Mouse (Mus musculus) fat pad, adult 2 months (tissue): ENCODE measurements around the gene Tuba1c.

Source experiments
- DNase-seq: peaks from one replicate; pipeline ENCODE4 v3.0.0-alpha.2; 2011; ENCODE audit warnings: low read depth, low spot score; ENCODE audit errors: extremely low read depth

Gene Tuba1c

DNA sequence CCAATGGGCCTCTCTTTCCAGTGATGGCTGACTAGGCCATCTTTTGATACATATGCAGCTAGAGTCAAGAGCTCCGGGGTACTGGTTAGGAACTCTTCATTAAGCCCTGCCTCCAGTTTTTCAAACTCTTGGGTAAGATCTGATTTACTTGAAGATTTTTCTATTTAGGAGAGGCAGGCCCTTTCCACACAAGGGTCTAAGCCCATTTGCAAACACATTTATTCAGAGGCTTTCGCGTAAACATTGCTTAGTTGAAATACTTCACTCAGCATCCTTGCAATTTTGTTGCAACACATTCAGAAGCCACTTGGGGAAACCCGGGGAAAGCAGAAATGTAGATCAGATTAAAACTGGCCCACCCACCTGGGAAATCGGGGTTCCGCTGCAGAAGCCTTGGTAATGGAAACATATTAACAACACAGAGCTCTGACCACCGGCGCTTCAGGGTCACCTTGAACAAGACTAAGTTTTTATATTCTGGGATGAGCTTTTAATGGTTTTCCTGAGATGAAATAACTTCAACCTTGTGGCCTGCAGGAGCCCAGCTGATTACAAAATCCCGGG lies 34.7 kb upstream of the Tuba1c start:
- DNase-seq = no peak

DNA sequence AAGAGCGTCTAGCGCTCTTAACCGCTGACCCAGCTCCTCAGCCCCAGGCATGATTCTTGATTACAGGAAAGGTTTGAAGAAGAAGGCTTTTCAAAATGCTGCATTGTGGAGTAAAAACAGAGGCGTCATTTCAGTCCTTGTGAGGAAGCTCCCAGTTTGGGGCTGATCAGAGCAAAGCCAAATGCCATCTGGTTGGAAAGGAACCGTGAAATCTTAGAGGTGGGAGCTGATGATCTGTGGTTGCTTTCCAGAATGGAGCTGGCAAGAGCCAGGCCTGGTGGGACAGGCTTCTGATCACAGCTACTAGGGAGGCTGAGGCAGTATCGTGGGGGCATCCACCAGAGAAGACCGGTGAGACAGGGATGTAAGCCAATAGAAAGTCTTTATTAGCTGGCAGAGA lies 32.9 kb upstream of the Tuba1c start:
- DNase-seq = no peak

DNA sequence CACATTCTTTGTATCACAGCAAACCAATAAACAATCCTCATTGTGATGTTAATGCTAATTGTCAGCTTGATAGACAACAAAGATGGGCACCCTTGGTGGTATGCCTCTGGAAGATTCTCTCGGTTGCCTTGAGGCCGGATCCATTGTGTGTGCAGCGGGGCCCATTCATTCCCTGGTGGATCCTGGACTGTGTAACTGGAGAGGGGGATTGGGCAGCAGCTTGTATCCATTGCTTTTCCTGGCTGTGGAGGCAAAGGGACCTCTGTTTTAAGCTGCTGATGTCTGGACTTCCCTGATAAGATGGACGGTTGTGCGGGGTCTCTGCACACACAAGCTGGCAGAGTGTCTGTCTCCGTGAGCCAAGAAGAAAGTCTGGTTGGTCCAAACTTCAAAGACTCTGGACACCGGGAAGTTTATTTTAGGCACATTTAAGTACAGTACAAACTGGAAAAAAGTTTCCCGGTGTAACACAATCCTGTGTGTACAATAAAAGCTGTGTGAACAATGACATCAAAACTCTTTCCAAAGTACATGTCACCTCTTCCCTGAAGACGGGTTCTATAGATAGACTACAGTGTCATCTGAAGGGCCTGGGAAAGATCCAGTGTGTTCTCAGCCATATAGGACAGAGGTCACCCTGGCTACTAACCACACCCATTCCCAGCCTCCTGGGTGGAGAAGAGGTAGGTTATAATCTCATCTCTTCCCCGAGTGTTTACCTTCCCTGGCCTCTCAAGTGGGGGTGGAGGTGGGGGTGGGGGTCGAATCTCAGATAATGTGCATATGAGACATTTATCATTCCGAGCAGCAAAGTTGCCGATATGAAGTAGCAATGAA lies 31.5 kb upstream of the Tuba1c start:
- no peak for DNase-seq

DNA sequence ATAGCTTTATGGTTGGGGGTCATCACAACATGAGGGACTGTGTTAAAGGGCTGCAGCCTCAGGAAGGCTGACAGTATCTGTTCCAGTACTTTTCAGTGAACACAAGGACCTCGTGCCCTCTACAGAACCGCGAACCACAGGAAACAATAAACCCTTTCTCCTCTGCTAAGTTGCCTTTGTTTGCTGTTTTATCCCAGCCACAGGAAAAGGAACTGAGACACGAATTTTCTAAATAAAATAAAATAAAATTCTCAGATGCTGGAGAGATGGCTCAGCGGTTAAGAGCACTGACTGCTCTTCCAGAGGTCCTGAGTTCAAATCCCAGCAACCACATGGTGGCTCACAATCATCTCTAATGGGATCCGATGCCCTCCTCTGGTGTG lies 30.9 kb upstream of the Tuba1c start:
- no peak for DNase-seq

DNA sequence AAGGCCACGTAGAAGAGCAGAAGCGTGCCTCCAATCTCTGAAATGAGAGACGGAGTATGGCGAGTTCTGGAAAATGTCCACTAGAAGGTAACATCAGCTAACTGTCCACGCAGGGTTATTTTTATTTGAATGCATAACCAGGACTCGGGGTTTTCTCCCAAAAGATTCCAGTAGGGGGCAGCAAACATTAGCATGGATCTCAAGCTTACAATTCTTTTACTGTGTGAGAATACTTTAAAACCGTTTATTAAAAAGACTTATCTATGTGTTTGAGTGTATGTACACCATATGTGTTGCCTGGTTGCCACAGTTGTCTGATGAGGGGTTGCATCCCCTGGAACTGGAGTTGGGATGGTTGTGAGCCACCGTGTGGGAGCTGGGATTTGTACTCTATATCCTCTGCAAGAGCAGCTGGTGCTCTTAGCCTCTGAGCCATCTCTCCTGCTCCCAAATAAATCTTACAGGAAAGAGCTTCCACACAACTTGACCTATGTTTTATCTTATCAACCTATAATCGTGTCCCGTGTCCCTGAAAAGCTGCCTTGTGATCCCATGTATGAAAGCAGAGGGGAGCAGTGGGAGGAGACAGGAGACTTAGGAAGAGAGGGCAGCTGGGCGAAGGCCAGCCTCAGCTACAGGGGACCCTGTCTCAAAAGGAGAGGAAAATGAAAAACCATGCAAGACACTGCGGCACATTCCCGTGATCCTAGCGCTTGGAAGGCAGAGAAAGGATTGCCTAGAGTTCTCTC lies 29.0 kb upstream of the Tuba1c start:
- DNase-seq = no peak

DNA sequence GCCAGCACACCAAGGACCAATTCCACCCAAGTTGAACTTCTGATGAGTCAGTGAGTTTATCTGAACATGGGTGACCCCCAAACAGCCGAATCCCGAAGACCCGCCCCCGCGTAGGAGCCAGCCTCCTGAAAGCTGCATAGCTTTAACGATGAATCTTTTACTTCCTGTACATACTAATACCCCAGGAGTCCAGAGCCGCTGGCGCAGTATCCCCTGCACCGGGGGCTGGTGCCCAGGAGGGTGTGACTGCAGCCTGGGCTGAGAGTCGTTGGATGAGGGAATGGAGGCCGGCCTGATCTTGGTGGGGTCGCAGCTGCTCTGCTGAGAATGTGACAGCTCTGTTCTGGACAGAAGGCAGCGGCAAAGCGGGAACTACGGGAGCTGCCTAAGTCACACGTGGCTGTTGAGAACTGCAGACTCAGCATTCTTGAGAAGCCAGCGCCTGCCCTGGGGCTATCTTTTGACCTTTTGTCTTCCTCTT lies 28.2 kb upstream of the Tuba1c start:
- no peak for DNase-seq

DNA sequence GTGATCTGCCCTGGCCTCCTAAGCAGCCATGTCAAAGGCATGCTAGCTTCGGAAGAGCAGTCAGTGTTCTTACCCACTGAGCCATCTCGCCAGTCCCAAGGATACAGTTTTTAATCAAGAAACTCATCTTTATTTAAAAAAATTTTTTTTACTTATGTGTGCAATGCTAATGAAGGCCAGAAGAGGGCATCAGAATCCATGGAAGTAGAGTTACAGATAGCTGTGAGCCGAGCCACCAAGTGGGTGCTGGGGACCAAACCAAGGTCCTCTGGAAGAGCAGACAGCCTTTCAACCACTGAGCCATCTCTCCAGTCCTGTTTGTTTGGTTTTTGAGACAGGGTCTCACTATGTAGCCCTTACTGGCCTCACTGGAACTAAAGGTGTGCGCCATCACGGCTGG lies 26.1 kb upstream of the Tuba1c start:
- no peak for DNase-seq

DNA sequence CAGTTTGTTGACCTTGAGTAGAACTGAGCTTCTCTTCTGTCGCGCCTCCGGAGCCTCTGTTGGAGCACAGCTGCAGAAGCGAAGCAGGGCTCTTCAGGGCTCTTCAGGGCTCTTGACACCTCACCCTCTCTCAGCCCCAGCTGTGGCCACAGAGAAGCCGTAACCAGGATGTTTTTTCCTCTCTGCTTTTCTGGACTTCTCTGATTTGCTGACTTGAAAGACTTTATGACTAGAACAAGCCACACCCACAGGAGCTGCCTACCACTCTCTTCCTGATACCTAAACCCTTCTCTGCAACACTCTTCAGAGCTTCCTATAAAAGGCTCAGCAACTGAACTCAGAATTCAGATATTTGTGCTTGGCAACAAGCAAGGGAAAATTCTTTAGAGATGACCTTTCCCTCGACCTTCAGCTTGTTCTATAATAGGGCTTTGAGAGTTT lies 20.9 kb upstream of the Tuba1c start:
- no peak for DNase-seq

DNA sequence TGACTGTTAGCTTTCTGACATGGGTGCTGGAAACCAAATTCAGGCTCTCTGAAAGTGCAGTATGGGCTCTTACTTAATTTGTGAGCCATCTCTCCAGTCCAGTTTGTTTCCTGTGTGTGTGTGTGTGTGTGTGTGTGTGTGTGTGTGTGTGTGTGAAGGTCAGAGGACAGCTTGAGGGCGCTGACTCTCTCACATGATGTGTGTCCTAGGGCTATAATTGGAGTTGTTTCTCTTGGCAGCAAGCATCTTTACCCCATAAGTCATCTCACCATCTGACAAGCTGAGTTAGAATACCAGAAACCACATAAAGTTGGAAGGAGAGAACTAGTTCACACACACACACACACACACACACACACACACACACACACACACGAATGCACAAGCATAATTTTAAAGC lies 18.8 kb upstream of the Tuba1c start:
- DNase-seq = no peak

DNA sequence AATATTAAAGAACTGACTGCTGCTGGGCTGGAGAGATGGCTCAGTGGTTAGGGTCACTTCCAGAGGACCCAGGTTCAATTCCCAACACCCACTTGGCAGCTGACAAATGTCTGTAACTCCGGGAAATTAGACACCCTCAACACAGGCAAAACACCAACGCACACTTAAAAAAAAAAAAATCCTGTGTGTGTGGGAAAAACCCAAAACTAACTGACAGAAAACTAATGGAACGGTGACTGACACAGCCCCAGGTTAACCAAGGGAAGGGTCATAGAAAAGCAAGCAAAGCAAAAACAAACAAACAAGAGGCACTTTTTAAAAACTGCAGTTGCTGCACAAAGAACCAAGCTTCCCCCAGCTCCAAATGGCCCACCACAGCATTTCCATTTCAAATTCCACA lies 17.7 kb upstream of the Tuba1c start:
- DNase-seq = no peak

DNA sequence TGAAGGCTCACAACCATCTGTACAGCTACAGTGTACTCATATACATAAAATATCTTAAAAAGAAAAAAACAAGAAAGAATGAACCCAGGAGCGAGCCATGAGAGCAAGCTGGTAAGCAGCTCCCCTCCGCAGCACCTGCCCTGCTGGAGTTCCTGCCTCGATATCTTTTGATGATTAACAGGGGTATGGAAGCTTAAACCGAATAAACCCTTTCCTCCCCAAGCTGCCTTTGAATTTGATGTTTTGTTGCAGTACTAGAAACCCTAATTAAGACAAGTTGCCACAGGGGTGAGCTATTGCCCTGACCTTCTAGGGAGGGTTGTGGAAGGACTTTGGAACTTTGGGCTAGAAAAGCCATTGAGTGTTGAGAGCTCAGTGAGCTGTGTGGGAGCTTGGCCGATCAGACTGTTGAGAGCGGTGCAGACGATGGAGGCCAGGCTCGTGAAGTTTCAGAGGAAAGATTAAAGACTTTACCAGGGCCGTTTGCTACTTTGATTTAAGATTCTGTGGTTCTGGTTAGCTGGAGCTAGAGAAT lies 15.1 kb upstream of the Tuba1c start:
- no peak for DNase-seq

DNA sequence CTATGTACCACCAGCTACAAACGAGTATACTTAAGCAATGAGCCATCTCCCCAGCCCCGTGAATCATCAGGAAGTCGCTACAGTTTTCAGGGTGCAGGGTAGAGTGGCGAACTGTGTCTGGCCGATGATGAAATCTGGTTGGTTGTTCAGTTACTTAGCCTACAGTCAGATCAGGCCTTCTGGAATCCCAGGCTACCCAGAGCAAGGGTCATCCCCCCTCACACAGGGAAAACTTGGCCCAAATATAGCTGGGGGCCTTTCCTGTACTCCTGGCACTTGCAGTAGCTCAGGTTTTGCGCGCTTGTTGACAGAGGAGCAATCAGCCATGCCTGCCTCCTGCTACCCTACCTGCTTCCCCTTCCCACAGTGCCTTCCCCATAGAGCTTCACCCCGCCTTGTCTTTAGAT lies 12.3 kb upstream of the Tuba1c start:
- DNase-seq = no peak

DNA sequence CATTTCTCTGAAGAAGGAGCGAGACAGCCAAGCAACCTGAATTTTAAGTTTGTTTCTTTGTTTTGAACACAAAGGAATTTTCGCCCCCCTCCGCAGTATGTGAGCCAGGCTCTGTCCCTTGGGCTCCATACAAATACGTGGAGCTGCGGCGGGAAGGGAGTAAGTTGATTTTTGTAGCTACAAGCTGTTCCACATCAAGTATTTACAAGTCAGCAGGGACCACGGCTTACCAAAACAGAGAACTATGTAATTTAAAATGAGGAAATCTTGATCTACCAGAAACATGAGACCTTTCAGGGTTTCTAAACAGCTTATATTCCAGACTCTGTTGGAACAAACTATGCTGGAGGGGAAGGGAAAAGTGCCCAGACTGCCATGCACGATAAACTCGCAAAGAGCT lies 11.7 kb upstream of the Tuba1c start:
- DNase-seq = no peak

DNA sequence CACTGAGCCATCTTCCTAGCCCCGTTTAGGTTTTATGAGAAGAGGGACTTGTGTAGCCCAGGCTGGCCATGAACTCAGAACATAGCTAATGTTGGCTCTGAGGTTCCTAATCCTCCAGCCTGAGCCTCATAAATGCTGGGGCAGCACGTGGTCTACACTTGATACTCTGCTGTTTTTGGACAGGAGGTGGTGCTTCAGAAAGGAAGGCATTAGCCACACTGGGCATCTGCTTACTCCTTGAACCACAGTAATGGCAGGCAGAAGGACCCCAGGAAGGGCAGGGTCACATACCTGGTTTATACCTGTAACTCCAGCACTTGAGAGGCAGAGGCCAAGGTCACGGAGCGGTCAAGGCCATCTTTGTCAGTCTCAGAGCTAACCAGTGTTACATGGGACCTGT lies 11.1 kb upstream of the Tuba1c start:
- no peak for DNase-seq

DNA sequence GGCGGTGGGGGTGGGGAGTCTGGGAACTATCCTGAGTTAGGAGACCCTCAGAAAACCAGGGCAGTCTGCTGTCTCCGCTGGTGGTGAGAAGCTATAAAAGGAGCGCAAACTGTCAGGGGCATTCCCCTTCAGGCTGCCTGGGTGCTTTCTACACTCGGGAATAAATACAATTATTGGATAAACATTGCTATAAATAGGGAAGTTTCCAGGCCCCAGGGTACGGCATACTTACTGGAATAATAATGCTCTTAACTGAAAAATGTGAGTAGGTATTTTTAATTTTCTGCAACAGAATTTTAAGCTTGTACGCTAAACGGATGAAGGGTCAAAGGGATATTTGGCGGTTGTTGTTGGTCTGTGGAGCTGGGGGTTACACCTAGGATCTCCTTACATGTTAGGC lies 10.3 kb upstream of the Tuba1c start:
- no peak for DNase-seq

DNA sequence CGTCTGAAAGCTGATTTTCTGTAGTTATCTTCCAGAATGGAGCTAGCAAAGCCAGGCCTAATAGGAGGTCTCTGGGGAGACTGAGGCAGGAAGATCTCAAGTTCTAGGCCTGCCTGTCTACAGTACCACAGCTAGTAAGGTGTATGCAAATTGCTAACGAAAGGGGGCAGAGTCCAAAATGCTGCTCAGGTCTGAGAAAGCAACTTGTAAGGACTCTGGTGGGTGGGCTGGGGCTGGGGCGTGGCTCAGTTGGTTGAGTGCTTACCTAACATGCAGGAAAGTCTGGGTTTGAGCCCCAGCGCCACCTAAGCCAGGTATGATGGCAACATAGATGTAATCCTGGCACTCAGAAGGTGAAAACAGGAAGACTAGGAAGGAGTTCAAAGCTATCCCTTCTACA lies 9.5 kb upstream of the Tuba1c start:
- DNase-seq = no peak

DNA sequence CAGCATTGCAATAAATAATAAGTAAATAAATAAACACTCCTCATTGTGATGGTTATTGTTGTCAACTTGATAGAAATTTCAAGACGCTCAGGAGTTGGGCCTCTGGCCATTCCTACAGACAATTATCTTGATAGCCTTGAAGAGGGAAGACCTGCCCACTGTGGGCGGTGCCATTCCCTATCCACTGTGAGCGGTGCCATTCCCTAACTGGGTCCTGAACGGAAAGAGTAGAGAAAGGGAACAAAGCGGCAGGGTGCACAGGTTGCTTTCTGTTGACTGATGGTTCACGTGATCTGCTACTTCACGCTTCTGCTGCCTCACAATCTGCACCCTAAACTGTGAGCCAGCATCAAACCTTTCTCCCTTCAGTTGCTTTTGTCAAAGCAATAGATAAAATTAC lies 8.4 kb upstream of the Tuba1c start:
- no peak for DNase-seq

DNA sequence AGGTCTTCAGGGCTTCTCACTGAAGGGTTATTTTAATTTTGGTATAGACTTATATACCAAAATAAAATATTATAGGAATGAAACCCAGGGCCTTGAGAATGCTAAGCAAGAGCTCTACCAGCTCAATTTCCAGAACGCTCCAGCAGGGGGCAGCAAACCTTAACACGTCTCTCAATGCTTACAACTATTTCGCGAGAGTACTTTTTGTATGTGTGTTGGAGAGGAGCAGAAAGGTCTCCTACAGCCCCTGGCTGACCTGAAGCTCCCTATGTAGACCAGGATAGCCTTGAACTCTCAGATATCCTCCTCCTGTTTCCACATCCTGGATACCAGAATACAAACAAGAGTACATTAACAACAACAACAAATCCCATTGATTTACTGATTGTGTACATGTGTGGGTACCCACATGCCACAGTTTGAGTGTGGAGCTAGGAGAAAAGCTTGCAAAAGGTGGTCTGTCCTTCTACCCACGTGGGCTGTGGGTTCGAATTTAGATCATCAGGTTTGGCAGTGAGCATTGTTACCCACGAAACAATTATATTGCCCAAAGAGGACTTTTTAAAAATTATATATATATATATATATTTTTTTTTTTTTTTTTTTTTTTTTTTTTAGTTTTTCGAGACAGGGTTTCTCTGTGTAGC lies 4.9 kb upstream of the Tuba1c start:
- no peak for DNase-seq

DNA sequence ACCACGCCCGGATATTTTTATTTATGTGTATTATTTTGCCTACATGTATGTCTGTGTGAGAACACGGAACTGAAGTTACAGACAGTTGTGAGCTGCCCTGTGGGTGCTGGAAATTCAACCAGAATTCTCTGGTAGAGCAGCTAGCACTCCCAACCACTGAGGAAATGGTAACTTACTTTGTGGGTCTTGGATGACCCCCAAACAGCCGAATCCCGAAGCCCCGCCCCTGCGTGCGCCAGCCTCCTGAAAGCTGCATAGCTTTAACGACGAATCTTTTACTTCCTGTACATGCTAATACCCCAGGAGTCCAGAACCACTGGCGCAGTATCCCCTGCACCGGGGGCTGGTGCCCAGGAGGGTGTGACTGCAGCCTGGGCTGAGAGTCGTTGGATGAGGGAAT lies 4.3 kb upstream of the Tuba1c start:
- DNase-seq = no peak

DNA sequence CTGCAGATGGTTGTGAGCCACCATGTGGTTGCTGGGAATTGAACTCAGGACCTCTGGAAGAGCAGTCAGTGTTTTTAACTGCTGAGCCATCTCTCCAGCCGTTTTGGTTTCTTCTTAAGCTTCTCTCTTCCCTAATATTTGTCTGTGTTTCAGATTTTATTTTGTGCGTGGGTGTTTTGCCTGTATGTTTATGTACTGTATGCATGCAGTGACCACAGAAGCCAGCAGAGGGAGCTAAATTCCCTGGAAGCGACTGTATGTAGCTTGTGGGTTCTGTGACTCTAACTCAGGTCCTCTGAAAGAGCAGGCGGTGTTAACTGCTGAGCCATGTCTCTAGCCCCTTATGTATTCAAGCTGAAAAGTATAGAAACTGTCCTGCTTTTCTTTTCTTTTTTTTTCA lies 3.4 kb upstream of the Tuba1c start:
- DNase-seq = no peak

DNA sequence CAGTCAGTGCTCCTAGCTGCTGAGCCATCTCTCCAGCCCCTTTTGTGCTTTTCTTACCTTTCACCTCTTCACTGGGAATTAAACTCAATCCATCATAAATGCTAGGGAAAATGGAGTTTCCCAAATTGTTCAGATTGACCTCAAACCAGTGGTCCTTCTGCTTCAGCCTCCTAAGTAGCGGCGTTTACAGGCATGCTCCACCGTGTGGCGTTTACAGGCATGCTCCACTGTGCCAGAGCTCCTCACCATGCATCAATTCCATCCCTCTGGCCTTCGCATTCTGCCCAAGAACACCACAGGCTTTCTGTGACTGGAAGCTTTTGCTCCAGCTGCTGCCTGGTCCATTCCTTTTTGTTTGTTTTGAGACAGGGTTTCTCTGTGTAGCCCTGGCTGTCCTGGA lies 2.6 kb upstream of the Tuba1c start:
- no peak for DNase-seq
